Mouse (Mus musculus): ENCODE data around the gene Cdan1.
"Not testable (repeated sequence)": the region's sequence is repeated elsewhere in the genome, so short reads cannot be mapped to it uniquely, and the experiment has no call there.

Gene Cdan1

GRCm38 (mm10) chr2:120745496-120745895 lies 104.4 kb downstream of the Cdan1 start:
- ATAC-seq (ENCODE audit: low TSS enrichment), result no peak

- ATAC-seq (ENCODE audit: low TSS enrichment), result no peak
These were observed 117.9 kb downstream of the Cdan1 start for GRCm38 (mm10) chr2:120731877-120732530.

- peak; percentile 97 for ATAC-seq (ENCODE audit: low TSS enrichment)
These were observed 118.6 kb downstream of the Cdan1 start for GRCm38 (mm10) chr2:120731167-120731862.

GRCm38 (mm10) chr2:120730639-120731166 lies 119.2 kb downstream of the Cdan1 start:
- ATAC-seq (ENCODE audit: low TSS enrichment), result peak; percentile 7; the same call in 1 of the 2 replicates

GRCm38 (mm10) chr2:120729775-120730585 lies 119.9 kb downstream of the Cdan1 start:
- ATAC-seq (ENCODE audit: low TSS enrichment), result no peak

- ATAC-seq (ENCODE audit: low TSS enrichment), result no peak
These were observed 125.8 kb downstream of the Cdan1 start for GRCm38 (mm10) chr2:120724176-120724575.

GRCm38 (mm10) chr2:120723621-120724020 lies 126.3 kb downstream of the Cdan1 start:
- ATAC-seq (ENCODE audit: low TSS enrichment), result no peak

GRCm38 (mm10) chr2:120722491-120722890 lies 127.4 kb downstream of the Cdan1 start:
- no peak for ATAC-seq (ENCODE audit: low TSS enrichment)

- no peak for ATAC-seq (ENCODE audit: low TSS enrichment)
These were observed 128.0 kb downstream of the Cdan1 start for GRCm38 (mm10) chr2:120721911-120722310.

GRCm38 (mm10) chr2:120720821-120721220 lies 129.1 kb downstream of the Cdan1 start:
- ATAC-seq (ENCODE audit: low TSS enrichment), result no peak

- ATAC-seq (ENCODE audit: low TSS enrichment), result no peak
These were observed 131.4 kb downstream of the Cdan1 start for GRCm38 (mm10) chr2:120718496-120718895.

GRCm38 (mm10) chr2:120713441-120713840 lies 136.5 kb downstream of the Cdan1 start:
- no peak for ATAC-seq (ENCODE audit: low TSS enrichment)

- ATAC-seq (ENCODE audit: low TSS enrichment), result no peak
These were observed 139.0 kb downstream of the Cdan1 start for GRCm38 (mm10) chr2:120710948-120711347.

- ATAC-seq (ENCODE audit: low TSS enrichment), result no peak
These were observed 139.8 kb downstream of the Cdan1 start for GRCm38 (mm10) chr2:120710154-120710553.

- ATAC-seq (ENCODE audit: low TSS enrichment), result no peak
These were observed 142.9 kb downstream of the Cdan1 start for GRCm38 (mm10) chr2:120707041-120707440.

GRCm38 (mm10) chr2:120702675-120703074 lies 147.3 kb downstream of the Cdan1 start:
- ATAC-seq (ENCODE audit: low TSS enrichment), result no peak

GRCm38 (mm10) chr2:120700379-120700885 lies 149.5 kb downstream of the Cdan1 start:
- no peak for ATAC-seq (ENCODE audit: low TSS enrichment)

GRCm38 (mm10) chr2:120697767-120698166 lies 152.2 kb downstream of the Cdan1 start:
- no peak for ATAC-seq (ENCODE audit: low TSS enrichment)

GRCm38 (mm10) chr2:120681151-120681550 lies 168.8 kb downstream of the Cdan1 start:
- ATAC-seq (ENCODE audit: low TSS enrichment), result not testable (repeated sequence)

GRCm38 (mm10) chr2:120670253-120670652 lies 179.7 kb downstream of the Cdan1 start:
- ATAC-seq (ENCODE audit: low TSS enrichment), result peak; percentile 44; the same call in 1 of the 2 replicates

GRCm38 (mm10) chr2:120667446-120667845 lies 182.5 kb downstream of the Cdan1 start:
- ATAC-seq (ENCODE audit: low TSS enrichment), result no peak
